Mouse (Mus musculus) stomach, postnatal 0 days (tissue): ENCODE results near the gene Tshz2.

Experiments used
- CTCF ChIP-seq: IDR thresholded peaks from 2 replicates; pipeline ENCODE4 v1.5.1; 2016; ENCODE audit warnings: antibody characterized with exemption, low read depth, mild to moderate bottlenecking, moderate library complexity
- EP300 ChIP-seq: optimal IDR thresholded peaks from 2 replicates; pipeline ENCODE3; 2016; ENCODE audit warnings: antibody characterized with exemption

DNA sequence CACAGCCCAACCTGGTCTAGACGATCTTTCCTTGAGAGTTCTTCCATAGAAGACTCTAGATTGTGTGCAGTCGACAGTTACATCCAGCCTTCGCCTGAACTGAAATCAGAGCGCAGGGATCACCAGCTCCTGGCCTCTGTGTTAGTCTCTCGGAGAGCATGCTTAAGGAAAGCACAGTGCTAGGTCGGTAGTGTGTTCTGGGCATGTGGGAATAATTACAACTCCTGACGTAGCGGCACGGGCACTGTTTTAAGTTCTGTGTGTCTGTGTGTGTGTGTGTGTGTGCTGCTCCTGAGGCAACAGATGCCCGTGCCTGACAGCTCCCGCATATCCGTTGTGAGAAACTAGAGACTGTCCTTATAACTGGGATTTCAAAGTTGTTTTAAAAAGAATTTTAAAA is 398.4 kb downstream of the Tshz2 start:
- no peak for TF ChIP-seq CTCF
- TF ChIP-seq EP300 = no peak
